Mouse (Mus musculus): ENCODE measurements around the gene Mad2l1bp.

GRCm38 (mm10) chr17:46122791-46123190, 30.6 kb downstream of the Mad2l1bp start:
- TF ChIP-seq CTCF (IDR thresholded peaks at IDR 0.05; ENCODE audit: low read depth, low read length) = no peak
- no peak for TF ChIP-seq GATA1 (IDR thresholded peaks at IDR 0.05; ENCODE audit: borderline replicate concordance, low read length)
- TF ChIP-seq TAL1 (conservative IDR thresholded peaks at IDR 0.05; ENCODE audit: low read depth, low read length) = no peak
- TF ChIP-seq POLR2AphosphoS5 (IDR thresholded peaks at IDR 0.05; ENCODE audit: insufficient replicate concordance, low read depth, low read length) = no peak
